Mouse (Mus musculus) layer of hippocampus, adult 2 months (tissue): ENCODE results near the gene Defb21. TPM values are rescaled to one million over a fixed set of nuclear protein-coding genes. Genes with fewer than 3 reads are reported as not detected.

Experiments
- DNase-seq, 2 experiments: peaks; one replicate each; pipeline ENCODE4 v3.0.0; 2022; ENCODE audit warnings: low spot score in 2 of 2
- H3K27ac ChIP-seq: fragments of 200-600 bp; 2 replicates; pipeline ENCODE4 v1.8.1; 2022
- H3K4me3 ChIP-seq: fragments of 200-600 bp; 2 replicates; pipeline ENCODE4 v1.8.1; 2022; ENCODE audit warnings: mild to moderate bottlenecking
- CTCF ChIP-seq: fragments of 200-600 bp; conservative IDR thresholded peaks from 2 replicates; pipeline ENCODE4 v1.8.1; 2022; ENCODE audit warnings: antibody characterized with exemption, mild to moderate bottlenecking, moderate library complexity
- total RNA-seq, 2 experiments: library from RNA; stranded (reverse); gene quantifications; 2 replicates each; pipeline ENCODE4 v1.2.3; 2021

Defb21 gene
- total RNA-seq, 2 experiments from 2014 or later = not detected

DNA sequence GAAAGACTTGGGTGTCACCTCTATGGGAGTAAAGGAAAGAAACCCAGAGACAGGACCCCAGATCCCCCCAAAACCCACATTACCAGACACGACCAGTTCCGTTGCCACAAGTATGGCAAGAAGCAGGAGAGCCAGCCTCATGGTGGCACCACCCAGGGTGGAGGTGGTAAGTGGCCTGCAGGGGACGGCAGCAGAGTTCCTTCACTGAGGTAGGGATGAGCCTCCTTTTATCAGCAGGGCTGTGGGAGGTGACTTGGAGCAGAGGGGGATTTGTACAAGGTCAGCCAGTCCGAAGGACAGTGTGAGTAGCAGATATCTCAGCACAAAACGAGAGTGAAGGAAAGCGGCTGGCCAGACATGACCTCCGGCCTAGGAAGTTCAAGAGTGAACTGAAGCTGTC lies 7.6 kb downstream of the Defb21 start, which contains the start of gene Defb19:
Gene Defb19, minus strand, starts transcription at position 206 of the 400 bp plus-strand sequence.
- no peak within 1 kb of the TSS for H3K4me3 ChIP-seq
- no peak for DNase-seq
- H3K27ac ChIP-seq = no peak within 1 kb of the TSS
- no peak for TF ChIP-seq CTCF

DNA sequence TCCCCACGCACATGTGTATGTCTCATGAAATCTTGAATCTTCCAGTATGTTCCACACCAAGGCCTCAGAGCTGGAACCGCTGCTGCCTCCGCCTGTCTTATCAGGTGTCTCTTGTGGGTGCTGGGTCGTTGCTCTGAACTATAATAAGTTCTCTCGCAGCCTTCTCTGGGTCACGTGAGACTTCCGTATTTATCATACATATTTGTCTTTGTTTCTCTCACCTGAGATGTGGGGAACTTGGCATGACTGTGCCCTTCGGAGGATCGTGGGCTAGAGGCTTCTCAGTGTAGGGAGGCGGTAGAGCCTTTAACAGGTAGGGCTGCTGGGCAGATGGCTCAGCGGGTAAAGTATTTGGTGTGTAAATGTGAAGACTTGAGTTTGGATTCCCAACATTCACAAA lies 8.1 kb downstream of the Defb21 start:
- no peak for DNase-seq

DNA sequence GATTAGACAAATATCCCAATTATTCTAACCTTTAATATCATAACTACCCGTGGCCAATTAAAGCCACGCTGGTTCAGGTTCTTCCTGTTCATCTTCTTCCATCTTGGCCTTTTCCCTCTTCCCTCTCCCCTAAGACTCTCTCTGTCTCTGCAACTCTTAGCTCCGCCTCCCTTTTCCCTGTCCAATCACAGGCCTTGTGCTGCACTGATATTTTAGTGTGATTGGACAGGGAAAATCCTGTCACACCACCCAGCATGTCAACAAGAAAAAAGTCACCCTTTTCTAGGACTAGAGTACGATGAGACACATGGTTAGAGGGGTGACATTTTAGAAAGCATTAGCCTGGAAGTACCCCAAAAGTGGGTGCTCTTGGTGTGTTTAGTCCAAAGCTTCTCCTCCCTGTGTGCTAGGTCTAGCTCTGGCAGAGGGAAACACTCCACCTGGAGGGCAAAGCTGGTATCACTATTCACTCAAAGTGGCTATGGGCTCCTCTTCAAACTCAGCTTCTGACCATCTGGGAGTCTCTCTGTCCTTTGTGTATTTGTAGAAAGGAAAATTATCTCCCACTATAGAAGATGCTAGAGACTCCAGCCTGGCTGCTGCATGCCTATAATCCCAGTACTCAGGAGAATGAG lies 14.5 kb downstream of the Defb21 start:
- peak; percentile 69 for TF ChIP-seq CTCF
- DNase-seq = peak in 1 of 2 experiments; percentile 16
- Histone ChIP-seq H3K4me3 (no peak overlapping the region), H3K27ac (no peak overlapping the region)

More for the DNA sequence above, 8.1 kb downstream of the Defb21 start:
- Histone ChIP-seq H3K27ac (no peak overlapping the region), H3K4me3 (no peak overlapping the region)
- TF ChIP-seq CTCF = no peak

DNA sequence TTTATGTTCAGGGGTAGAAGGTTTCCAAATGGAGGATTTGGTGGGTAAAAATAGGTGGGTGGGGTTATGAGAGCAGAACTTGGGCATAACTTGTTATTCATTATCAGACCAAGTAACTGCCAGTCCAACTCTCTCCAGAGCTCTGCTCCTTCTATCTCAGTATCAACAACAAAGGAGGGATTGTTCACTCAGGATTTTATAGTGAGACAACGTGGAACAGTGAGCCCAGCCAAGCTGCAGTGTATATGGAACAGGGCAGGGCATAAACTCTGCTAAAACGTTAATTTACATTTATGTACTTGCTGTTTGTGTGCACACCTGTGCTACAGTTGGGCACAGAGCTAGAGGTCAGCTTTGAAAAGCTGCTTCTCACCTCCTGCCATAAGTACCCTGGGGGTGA lies 15.9 kb downstream of the Defb21 start:
- no peak for TF ChIP-seq CTCF

DNA sequence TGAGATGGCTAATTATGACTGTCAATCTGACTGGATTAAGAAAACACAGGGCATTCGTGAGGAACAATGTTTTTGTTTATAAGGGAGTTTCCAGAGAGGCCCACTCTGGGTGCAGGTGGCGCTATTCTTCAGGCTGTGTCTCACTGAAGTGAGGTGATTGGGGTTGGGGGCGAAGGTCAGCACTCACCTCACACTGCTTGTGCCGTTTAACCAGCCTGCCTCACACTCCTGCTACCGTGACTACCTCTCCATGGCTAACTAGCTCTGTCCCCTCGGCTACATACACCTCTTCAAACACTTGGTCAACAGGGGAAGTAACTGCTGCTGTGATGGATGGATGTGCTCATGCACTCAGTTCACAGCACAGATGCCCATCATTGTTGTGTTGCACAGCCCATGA lies 16.5 kb downstream of the Defb21 start:
- TF ChIP-seq CTCF = no peak
- H3K4me3 ChIP-seq = no peak overlapping the region
- no peak for DNase-seq
- no peak overlapping the region for H3K27ac ChIP-seq

More for the DNA sequence above, 15.9 kb downstream of the Defb21 start:
- Histone ChIP-seq H3K4me3 (no peak overlapping the region), H3K27ac (no peak overlapping the region)
- DNase-seq = no peak

DNA sequence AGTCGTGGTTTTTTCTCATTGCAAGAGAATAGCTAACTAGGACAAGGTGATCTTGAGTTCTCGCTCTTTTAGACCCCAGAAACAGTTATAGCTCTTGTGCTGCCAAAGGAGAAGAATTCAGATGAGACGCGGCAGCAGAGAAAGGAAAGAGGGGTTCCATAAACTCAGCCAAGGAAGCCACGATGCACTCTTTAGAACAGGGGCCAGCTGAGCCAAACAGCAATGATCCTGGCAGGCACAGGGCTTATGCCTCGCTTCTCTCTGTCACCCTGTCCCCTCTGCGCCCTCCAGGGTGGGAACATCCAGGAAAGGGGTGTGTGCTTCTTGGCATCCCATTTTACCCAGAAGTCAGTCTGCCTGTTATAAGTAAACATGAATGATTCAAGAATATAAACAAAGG lies 26.8 kb downstream of the Defb21 start, which contains the start of gene Defb45:
Gene Defb45, minus strand, starts transcription at position 101 of the 400 bp plus-strand sequence.
- no peak for TF ChIP-seq CTCF
- DNase-seq = no peak
- Histone ChIP-seq H3K4me3 (no peak within 1 kb of the TSS), H3K27ac (no peak within 1 kb of the TSS)

DNA sequence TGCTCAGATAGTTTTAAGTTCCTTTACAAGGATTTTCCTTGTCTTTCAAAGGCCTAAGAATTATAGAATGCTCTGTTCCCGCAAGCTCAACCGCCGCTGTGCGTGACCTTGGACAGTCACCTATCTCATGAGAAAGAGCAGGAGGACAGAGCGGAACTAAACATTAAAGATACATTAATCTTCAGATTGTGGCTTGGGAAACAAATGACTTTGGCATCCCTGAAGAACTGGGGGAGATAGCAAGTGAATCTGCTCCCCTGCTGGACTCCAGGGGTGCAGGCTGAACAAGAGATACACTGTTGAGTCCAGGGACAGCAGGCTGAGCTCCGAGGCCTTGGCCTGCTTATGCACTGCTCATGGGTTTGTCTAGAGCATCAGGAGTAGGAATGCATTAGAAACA lies 27.5 kb downstream of the Defb21 start:
- no peak for TF ChIP-seq CTCF
- DNase-seq = no peak
- no peak overlapping the region for H3K4me3 ChIP-seq
- no peak overlapping the region for H3K27ac ChIP-seq

DNA sequence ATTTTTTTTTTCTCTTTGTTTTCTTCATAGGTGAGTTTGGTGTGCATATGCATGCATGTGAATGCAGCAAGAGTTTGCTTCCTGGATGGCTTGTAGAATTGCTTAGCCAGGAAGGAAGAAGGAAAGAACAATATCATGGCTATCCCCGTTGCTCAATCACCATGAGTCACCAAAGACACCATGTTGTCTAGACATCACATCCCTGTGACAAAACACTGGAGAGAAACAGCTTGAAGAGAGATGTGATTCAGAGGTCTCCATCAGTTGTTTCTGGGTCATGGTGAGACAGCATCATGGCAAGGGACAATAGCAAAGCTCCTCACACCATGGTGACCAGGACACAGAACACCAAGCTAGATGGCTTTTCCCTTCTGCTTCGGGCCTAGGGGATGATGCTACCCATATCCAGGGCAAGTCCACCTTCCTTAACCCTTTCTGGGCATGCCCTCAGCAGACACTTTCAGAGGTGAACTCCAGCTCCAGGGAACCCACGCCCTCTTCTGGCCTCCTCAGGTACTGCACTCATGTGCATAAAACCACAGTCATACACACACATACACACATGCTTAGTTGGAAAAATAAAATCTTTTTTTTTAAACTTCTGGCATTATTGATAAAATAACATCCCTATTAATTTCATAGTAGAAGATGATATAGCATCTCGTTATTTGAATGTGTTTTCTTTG lies 28.9 kb downstream of the Defb21 start:
- no peak for DNase-seq
- TF ChIP-seq CTCF = peak; percentile 52
- H3K27ac ChIP-seq = no peak overlapping the region
- H3K4me3 ChIP-seq = no peak overlapping the region

DNA sequence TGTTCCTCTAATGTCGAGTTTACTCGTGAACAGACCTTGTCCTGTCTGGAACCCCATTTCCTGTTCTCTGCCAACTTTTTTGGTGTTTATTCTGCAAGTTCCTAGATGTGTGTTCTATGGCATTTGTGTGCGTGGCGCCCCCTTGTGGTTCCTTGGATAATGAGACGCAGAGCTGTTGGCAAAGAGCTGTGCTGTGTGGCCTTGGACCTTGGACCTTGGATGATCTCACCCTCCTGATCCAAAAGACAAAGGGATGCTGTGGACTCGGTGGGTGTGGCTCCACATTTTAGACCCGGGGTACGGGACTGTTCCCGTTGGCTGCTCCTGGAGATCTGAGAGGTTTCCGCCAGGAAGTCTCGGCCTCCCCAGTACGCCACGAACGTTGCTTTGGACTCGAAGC lies 31.5 kb downstream of the Defb21 start, which contains the start of gene Defb36:
Gene Defb36, plus strand, starts transcription at position 271 of the 400 bp plus-strand sequence.
- H3K27ac ChIP-seq = no peak within 1 kb of the TSS
- DNase-seq = peak in 1 of 2 experiments; percentile 22
- H3K4me3 ChIP-seq = no peak within 1 kb of the TSS
- peak; percentile 77 for TF ChIP-seq CTCF

DNA sequence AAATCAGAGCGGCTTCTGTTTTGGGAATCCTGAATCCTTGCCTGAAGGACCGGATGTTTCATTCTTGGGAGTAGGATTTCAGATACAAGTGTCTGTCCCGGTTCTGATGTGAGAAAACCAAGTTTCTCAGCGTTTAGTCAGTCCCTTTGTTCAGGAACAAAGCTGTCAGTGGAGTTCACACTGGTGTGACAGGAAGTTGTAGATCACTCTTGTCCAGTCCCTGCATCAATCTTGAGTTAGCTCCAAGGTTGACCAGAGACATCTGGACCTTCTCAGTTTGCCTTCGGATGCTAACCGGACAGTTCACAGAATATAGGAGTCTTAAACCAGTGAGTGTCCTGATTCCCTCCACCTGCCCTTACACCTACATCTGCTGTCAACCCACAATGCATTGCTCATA lies 35.2 kb downstream of the Defb21 start:
- no peak for TF ChIP-seq CTCF
- DNase-seq = no peak
- H3K4me3 ChIP-seq = no peak overlapping the region
- no peak overlapping the region for H3K27ac ChIP-seq

DNA sequence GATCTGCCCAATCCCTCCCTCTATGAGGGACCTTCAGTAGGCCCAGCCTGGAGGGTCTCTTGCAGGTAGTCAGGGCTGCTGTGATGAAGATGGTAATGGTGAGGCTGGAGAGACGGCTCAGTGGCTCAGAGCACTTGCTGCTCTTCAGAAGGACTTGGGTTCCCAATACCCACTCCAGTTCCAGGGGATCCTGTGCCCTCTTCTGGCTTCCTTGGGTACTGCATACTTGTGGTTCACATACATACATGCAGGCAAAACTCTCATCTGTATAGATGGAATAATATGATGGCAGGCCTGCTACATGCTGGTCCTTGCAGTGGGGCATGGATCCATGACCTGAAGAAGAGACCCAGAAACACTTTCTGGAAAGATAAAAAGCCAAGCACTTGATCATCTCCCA lies 36.2 kb downstream of the Defb21 start:
- TF ChIP-seq CTCF = peak; percentile 18; the same call in 1 of the 2 replicates
- DNase-seq = no peak
- H3K27ac ChIP-seq = no peak overlapping the region
- H3K4me3 ChIP-seq = no peak overlapping the region

DNA sequence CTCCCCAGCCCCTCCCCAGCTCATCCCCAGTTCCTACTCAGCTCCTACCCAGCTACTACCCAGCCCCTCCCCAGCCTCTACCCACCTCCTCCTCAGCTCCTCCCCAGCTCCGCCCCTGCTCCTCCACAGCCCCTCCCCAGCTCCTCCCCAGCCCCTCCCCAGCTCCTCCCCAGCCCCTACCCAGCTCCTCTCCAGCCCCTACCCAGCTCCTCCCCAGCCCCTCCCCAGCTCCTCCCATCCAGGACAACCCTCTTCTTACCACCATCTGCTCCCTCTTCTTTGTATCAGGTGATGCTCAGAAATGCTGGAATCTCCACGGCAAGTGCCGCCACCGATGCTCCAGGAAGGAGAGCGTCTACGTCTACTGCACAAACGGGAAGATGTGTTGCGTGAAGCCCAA lies 39.6 kb downstream of the Defb21 start:
- TF ChIP-seq CTCF = no peak
- Histone ChIP-seq H3K27ac (no peak overlapping the region), H3K4me3 (peak overlapping the region; percentile 11; the same call in 1 of the 2 replicates)
- DNase-seq = peak in 1 of 2 experiments; percentile 17

DNA sequence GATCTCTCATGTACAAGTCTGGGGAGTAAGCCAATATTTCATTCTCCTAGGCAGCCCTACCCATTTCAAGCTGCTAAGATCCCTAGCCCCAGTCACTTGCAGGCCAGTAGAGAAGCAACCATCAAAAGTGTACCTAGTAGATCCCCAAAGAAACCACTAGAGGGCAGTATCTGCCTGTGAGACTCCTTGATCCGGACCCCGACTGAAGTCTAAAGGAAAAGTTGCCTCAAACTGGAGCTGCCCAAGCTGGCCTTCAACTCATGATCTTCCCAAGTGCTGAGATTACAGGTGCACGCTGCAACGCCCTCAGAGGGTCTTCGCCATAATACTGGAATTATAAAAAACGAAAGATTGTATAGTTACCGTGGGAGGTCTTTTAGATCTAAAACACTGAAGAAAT lies 43.0 kb downstream of the Defb21 start:
- peak; percentile 54 to 77 for DNase-seq
- Histone ChIP-seq H3K4me3 (no peak overlapping the region), H3K27ac (no peak overlapping the region)
- peak; percentile 98 for TF ChIP-seq CTCF

DNA sequence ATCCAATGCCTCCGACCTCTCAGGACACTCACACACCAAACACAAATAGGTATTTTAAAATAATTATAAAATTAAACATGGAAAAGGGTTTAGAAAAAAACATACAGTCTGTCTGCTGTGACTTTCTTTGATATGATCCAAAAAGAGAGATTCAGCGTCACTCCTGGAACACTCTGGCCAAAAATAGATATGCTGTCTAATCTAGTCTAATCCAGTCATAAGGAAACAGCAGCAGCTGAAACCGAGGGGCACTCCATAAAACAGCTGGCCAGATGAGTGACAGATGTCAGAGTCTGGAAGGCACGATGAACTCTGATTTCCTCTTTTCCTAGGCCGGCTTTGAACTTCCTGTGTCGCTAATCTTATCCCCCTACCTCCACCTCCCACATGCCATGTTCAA lies 43.9 kb downstream of the Defb21 start:
- Histone ChIP-seq H3K27ac (no peak overlapping the region), H3K4me3 (no peak overlapping the region)
- DNase-seq = no peak
- TF ChIP-seq CTCF = no peak
